Mouse (Mus musculus): ENCODE data around the gene Acads.
A peak's percentile ranks its signal among the peaks of the same experiment; 100 is the strongest.
"Not testable (repeated sequence)": the region's sequence is repeated elsewhere in the genome, so short reads cannot be mapped to it uniquely, and the experiment has no call there.

The Acads gene

GRCm38 (mm10) chr5:115149675-115150459 is 30.7 kb upstream of the Acads start:
- DNase-seq (ENCODE audit: low read depth, low spot score) = no peak

GRCm38 (mm10) chr5:115148872-115149271 is 29.7 kb upstream of the Acads start:
- not testable (repeated sequence) for DNase-seq (ENCODE audit: low read depth, low spot score)

GRCm38 (mm10) chr5:115148378-115148777 is 29.2 kb upstream of the Acads start:
- DNase-seq (ENCODE audit: low read depth, low spot score) = no peak

DNA sequence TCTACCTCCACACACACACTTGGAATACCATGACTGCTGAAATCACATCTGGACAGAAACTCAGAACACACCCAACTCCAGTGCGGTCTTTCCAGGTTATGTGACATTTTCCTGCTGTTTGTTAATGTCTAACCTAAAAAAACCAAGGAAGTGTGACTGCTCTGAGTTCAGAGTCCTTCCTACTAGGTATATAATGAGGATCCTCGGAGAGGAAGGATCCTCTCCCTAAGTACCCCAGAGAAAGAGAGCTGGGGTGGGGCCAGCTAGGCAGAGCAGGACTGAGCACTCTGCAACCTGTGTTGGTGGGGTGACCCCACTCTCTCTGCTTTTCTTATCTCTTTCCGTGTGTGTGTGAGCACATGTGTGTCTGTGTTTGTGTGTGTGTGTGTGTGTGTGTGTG is 28.2 kb upstream of the Acads start:
- DNase-seq (ENCODE audit: low read depth, low spot score) = no peak

DNA sequence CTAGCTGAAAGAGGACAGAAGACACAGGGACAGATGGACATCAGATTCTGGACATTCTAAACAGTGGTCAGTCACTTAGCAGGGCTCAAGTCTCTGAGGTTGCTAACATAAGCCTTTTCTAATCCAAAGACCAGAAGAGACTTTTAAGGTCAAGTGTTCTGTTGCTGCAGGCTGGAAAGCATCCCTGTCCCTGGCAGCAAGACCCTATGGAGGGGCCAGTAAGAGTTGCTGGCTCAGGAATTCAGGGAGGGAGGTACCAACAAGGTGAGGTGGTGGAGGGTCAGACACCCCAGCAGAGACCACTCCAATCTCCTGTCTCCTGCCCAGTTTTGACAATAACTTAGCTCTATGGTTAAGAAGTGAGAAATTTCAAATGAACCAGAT is 27.6 kb upstream of the Acads start:
- no peak for DNase-seq (ENCODE audit: low read depth, low spot score)

DNA sequence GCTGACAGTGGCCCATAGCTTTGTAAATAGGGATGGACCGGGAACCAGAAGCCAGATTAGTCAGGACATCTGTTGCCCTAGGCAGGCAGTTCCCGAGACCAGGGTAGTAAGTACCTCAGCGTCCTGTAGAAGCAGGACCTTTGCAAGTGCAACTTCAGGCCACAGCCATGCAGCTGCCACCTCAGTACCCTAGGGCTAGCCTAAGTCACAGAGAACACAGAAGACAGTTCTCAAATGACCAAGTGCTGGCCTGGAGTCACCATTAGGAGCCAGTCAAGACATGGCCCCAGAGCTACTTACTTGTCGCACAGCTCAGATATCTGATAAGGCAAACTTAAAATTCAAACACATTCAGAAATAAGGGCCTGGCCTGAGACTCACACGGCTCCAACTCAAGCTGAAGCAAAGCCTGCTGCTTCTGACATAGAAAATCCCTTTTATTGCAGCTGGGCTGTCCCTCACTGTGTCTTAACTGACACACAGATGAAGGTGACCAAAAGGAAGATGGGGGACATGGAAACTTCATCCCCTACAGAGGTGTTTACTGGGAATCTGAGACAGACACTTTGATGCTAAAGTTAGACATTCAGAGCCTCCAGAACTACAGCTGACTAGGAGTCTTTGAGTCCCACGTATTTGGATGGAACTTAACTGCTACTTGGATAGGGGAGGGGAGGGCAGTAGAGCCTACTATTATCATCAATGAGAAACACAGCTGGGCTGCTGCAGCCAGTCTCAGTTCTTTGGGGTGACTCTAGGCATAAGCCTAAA is 27.0 kb upstream of the Acads start:
- DNase-seq (ENCODE audit: low read depth, low spot score) = no peak

- no peak for DNase-seq (ENCODE audit: low read depth, low spot score)
Measured at GRCm38 (mm10) chr5:115145253-115145968, 26.3 kb upstream of the Acads start.

DNA sequence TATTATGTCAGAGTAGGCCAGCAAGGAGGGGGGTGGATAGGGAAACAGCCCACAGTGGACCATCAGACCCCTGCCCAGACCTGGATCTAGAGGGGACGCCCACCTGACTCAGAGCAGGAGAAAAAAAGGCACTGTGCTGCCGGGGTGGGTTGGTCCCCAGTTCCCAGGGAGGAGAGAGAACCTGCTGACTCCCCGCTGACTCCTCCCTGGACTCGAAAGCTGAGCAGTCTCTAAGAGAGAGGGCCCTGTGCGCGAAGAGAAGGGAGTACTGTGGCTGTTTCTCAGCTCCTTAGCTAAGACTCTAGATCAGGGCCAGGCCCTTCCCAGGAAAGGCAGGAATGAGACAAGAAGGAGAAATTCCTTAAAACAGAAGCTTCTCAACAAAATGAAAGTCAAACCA is 25.3 kb upstream of the Acads start:
- no peak for DNase-seq (ENCODE audit: low read depth, low spot score)

- DNase-seq (ENCODE audit: low read depth, low spot score) = no peak
Measured at GRCm38 (mm10) chr5:115143552-115143951, 24.4 kb upstream of the Acads start.

GRCm38 (mm10) chr5:115142166-115142697 is 23.1 kb upstream of the Acads start:
- no peak for DNase-seq (ENCODE audit: low read depth, low spot score)

DNA sequence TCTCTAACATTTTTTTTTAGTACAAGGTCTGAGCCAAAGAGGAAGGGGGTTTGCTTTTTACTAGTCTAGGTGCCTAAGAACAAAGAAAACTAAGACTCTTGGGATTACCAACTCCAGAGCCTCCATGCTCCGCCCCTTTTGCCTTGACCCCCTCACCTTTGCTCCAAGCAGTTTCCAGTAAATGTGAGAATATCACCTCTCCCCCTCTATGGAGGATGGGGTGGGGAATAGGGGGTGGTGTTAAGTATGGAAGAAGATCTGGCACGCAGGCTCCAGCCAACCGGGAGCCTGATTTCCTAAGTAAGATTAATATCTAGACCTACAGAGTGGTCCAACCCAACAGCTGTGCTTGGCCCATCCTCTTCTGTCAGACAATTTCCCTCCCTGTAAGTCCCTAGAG is 21.6 kb upstream of the Acads start:
- no peak for DNase-seq (ENCODE audit: low read depth, low spot score)

DNA sequence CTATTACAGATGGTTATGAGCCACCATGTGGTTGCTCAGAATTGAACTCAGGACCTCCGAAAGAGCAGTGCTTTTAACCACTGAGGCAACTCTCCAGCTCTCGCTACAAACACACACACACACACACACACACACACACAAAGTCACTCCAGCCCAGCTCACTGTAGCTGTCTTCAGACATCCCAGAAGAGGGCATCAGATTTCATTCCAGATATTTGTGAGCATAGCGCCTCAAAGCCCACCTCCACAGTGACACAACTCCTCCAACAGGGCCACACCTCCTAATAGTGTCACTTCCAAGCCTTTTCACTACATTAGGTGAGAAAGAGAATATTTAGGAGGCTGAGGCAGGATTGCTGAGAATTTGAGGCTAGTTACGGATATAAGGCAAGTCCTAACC is 20.0 kb upstream of the Acads start:
- DNase-seq (ENCODE audit: low read depth, low spot score) = no peak

- DNase-seq (ENCODE audit: low read depth, low spot score) = peak; percentile 50
Measured at GRCm38 (mm10) chr5:115134234-115135165, 15.4 kb upstream of the Acads start, which contains the start of gene Unc119b. Unc119b (minus strand) TSS chr5:115134975.

- DNase-seq (ENCODE audit: low read depth, low spot score) = no peak
Measured at GRCm38 (mm10) chr5:115133358-115134066, 14.4 kb upstream of the Acads start.

GRCm38 (mm10) chr5:115132465-115132864 is 13.3 kb upstream of the Acads start:
- DNase-seq (ENCODE audit: low read depth, low spot score) = no peak

GRCm38 (mm10) chr5:115129328-115129727 is 10.2 kb upstream of the Acads start:
- DNase-seq (ENCODE audit: low read depth, low spot score) = no peak

GRCm38 (mm10) chr5:115127421-115128179 is 8.5 kb upstream of the Acads start:
- no peak for DNase-seq (ENCODE audit: low read depth, low spot score)

GRCm38 (mm10) chr5:115126578-115127312 is 7.6 kb upstream of the Acads start:
- no peak for DNase-seq (ENCODE audit: low read depth, low spot score)
